Mouse (Mus musculus): ENCODE measurements around the gene Akap12. TPM values are rescaled to one million over a fixed set of nuclear protein-coding genes. Genes with fewer than 3 reads are reported as not detected.
A peak's percentile ranks its signal among the peaks of the same experiment; 100 is the strongest.

The Akap12 gene
- polyA plus RNA-seq, 1 experiment from 2014 or later = 46.6 TPM

DNA sequence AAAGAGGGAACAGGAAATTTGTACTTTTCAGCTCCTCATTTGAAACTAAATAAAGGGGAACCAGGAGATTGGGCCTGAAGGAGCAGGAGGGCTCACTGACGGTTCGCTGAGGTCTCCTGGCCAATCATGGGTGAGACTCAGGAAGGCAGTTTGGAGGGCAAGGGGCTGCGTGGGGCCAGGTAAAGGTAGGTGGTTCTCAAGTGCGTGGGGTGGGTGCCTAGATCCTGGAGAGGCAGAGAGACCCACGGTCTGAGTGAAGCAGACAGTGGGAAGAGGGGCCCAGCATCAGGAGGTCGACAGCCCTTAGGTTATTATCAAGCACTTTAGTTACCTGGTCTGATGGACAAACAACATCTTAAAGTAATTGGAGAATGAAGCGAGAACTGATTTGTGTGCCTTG lies 108.1 kb downstream of the Akap12 start:
- no peak overlapping the region for H3K4me2 ChIP-seq
- H3K36me3 ChIP-seq = 0 out of 2 replicates have a peak, but pooled peaks cover 4% of the 10 kb centered on the region
- no peak overlapping the region for H3K27ac ChIP-seq (replicated peaks)
- H3K27me3 ChIP-seq = no peaks in the 10 kb centered on the region
- no peak overlapping the region for H3K9ac ChIP-seq
- no peaks in the 10 kb centered on the region; the same call in 1 of the 2 replicates for H3K4me1 ChIP-seq (replicated peaks)
- H3K4me3 ChIP-seq = no peak overlapping the region
- no peak for ATAC-seq (ENCODE audit: low FRiP score, low read depth)
- 92% methylated on average over 7 of the region's 7 CpGs for WGBS
- H3K9me3 ChIP-seq = no peaks in the 10 kb centered on the region

DNA sequence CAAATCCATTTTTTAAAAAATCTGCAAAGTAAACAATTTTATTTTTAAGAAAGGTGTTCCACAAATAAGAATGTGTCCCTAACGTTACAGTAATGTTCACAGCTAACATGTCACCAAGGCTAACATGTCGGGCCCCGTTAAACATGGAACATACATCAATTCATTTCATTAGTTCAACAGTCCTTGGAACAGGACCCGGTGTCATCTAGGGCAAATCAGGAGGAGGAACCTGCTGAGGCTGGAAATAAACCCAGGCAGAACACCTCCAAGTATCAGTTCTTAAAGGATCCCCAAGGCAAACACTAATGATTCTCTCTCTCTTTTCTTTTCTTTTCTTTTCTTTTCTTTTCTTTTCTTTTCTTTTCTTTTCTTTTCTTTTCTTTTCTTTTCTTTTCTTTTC lies 108.6 kb downstream of the Akap12 start:
- no peaks in the 10 kb centered on the region for H3K27me3 ChIP-seq
- H3K9me3 ChIP-seq = no peaks in the 10 kb centered on the region
- WGBS = 79% methylated on average over 4 of the region's 4 CpGs
- H3K4me1 ChIP-seq (replicated peaks) = no peaks in the 10 kb centered on the region; the same call in 1 of the 2 replicates
- H3K4me3 ChIP-seq = no peak overlapping the region
- 0 out of 2 replicates have a peak, but pooled peaks cover 4% of the 10 kb centered on the region for H3K36me3 ChIP-seq
- no peak for ATAC-seq (ENCODE audit: low FRiP score, low read depth)
- H3K4me2 ChIP-seq = no peak overlapping the region
- no peak overlapping the region for H3K27ac ChIP-seq (replicated peaks)
- no peak overlapping the region for H3K9ac ChIP-seq

GRCm38 (mm10) chr10:4375267-4375666 lies 109.1 kb downstream of the Akap12 start:
- H3K36me3 ChIP-seq = 0 out of 2 replicates have a peak, but pooled peaks cover 4% of the 10 kb centered on the region
- whole genome bisulfite sequencing = 41% methylated on average over 7 of the region's 7 CpGs
- H3K27me3 ChIP-seq = no peaks in the 10 kb centered on the region
- no peak for ATAC-seq (ENCODE audit: low FRiP score, low read depth)
- H3K4me3 ChIP-seq = no peak overlapping the region
- no peak overlapping the region for H3K27ac ChIP-seq (replicated peaks)
- H3K4me1 ChIP-seq (replicated peaks) = no peaks in the 10 kb centered on the region; the same call in 1 of the 2 replicates
- H3K9ac ChIP-seq = no peak overlapping the region
- H3K9me3 ChIP-seq = no peaks in the 10 kb centered on the region
- H3K4me2 ChIP-seq = no peak overlapping the region

DNA sequence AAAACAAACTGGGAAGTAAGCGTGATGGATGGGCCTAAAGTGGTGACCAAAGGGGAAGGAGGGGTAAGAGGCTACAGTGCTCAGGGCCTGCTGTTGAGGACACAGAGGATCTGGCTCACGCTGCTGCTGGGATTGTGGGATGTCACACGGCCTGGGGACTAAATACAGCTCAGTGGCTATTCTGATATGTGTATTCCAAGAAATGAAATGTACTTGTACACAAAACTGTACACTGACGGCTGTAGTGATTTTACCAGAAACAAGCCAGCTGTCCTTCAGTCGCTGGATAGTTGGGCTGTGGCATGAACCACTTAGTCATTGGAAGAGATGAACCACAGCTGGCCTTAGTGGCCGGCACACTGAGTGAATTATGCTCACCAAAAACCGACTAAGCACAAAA lies 110.3 kb downstream of the Akap12 start:
- no peaks in the 10 kb centered on the region; the same call in 1 of the 2 replicates for H3K4me1 ChIP-seq (replicated peaks)
- no peak overlapping the region for H3K4me3 ChIP-seq
- H3K9me3 ChIP-seq = no peaks in the 10 kb centered on the region
- 0 out of 2 replicates have a peak, but pooled peaks cover 4% of the 10 kb centered on the region for H3K36me3 ChIP-seq
- H3K4me2 ChIP-seq = no peak overlapping the region
- no peak overlapping the region for H3K9ac ChIP-seq
- WGBS = 73% methylated on average over 7 of the region's 7 CpGs
- H3K27me3 ChIP-seq = no peaks in the 10 kb centered on the region
- no peak overlapping the region for H3K27ac ChIP-seq (replicated peaks)
- no peak for ATAC-seq (ENCODE audit: low FRiP score, low read depth)

GRCm38 (mm10) chr10:4376931-4377330 lies 110.8 kb downstream of the Akap12 start:
- H3K4me1 ChIP-seq (replicated peaks) = no peaks in the 10 kb centered on the region; the same call in 1 of the 2 replicates
- no peaks in the 10 kb centered on the region for H3K9me3 ChIP-seq
- no peak overlapping the region for H3K4me3 ChIP-seq
- ATAC-seq (ENCODE audit: low FRiP score, low read depth) = no peak
- no peak overlapping the region for H3K27ac ChIP-seq (replicated peaks)
- H3K36me3 ChIP-seq = 0 out of 2 replicates have a peak, but pooled peaks cover 4% of the 10 kb centered on the region
- 93% methylated on average over 7 of the region's 7 CpGs for WGBS
- H3K9ac ChIP-seq = no peak overlapping the region
- no peaks in the 10 kb centered on the region for H3K27me3 ChIP-seq
- no peak overlapping the region for H3K4me2 ChIP-seq

DNA sequence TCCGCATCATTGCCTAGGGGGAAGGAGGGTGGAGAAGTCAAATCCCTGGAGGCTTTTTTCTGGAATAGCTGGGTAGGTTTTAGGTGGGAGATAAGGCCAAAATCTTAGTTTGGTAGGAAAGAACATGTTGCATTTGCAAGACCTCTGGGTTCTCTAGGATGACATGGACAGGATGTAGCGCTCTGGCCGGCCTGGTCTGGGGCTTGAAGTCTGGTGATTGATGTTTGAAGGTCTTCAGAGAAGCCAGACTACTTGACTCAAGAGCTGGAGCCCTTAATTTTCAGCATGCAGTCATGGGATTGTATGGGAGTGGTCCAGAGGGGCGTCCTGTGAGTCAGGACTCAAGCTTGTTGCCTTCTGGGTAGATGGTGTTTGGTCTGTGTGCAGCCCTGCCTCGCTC lies 114.6 kb downstream of the Akap12 start:
- H3K36me3 ChIP-seq = no peaks in the 10 kb centered on the region
- no peaks in the 10 kb centered on the region for H3K9me3 ChIP-seq
- H3K4me1 ChIP-seq (replicated peaks) = no peaks in the 10 kb centered on the region
- no peak overlapping the region for H3K9ac ChIP-seq
- WGBS = 94% methylated on average over 5 of the region's 5 CpGs
- no peak overlapping the region for H3K27ac ChIP-seq (replicated peaks)
- no peaks in the 10 kb centered on the region for H3K27me3 ChIP-seq
- no peak for ATAC-seq (ENCODE audit: low FRiP score, low read depth)
- H3K4me2 ChIP-seq = no peak overlapping the region
- H3K4me3 ChIP-seq = no peak overlapping the region

GRCm38 (mm10) chr10:4384244-4384643 lies 118.1 kb downstream of the Akap12 start:
- WGBS = 97% methylated on average over 7 of the region's 7 CpGs

DNA sequence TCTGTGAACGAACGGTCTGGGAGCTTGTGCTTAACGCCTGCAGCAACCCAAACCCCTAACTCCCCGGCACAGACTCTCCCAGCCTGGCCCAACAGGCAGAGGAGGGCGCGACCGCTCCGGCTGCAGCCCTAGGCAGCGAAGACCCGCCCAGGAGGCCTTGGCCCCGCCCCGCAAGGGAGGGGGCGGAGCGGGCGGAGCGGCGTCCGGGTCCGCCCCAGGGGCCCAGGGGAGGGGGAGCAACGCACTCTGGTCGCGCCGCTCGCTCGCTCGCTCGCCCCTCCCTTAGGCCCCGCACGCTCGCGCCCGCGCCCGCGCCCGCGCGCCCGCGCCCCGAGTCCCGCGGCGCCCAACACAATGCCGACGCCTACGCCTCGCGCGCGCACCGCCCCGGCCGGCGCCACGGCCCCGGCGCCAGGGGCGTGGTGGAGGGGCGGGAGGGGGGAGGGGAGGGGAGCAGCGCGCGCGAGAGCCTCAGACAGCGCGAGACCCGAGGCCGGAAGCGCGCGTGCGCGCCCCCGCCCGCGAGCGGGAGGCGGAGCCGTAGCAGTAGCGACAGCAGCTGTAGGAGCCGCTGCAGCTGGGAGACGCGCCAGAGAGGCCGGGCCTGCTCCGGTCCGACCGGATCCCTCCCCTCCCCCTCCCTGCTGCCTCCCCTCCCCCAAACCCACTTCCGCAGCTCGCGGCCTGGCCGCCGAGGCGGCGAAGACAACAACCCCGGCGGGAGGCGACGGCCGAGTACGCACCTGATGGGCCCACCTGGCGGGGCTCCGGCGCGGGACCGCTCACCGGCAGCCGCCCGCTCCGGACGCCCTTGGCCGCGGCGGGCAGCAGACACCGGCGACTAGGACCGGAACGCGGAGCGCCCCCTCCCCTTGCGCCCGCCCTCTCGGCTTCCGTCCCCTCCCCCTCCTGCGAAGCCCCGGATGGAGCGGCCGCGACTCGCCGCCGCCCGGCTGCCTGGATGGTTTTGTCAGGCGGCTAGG lies 120.7 kb downstream of the Akap12 start:
- 0% methylated on average over 33 of the region's 133 CpGs for WGBS
- Histone ChIP-seq H3K27me3 (no peaks in the 10 kb centered on the region), H3K4me2 (peak overlapping the region; percentile 75), H3K9me3 (no peaks in the 10 kb centered on the region), H3K9ac (peak overlapping the region; percentile 98), H3K27ac (replicated peaks) (peak overlapping the region; percentile 100), H3K4me1 (replicated peaks) (peaks cover 35% of the 10 kb centered on the region), H3K4me3 (peak overlapping the region; percentile 97), H3K36me3 (no peaks in the 10 kb centered on the region)
- peak; percentile 93 for ATAC-seq (ENCODE audit: low FRiP score, low read depth)

More at GRCm38 (mm10) chr10:4384244-4384643, 118.1 kb downstream of the Akap12 start:
- Histone ChIP-seq H3K4me3 (no peak overlapping the region), H3K4me2 (no peak overlapping the region), H3K9ac (no peak overlapping the region), H3K4me1 (replicated peaks) (peaks cover 8% of the 10 kb centered on the region), H3K27me3 (no peaks in the 10 kb centered on the region), H3K36me3 (no peaks in the 10 kb centered on the region), H3K9me3 (no peaks in the 10 kb centered on the region), H3K27ac (replicated peaks) (no peak overlapping the region)
- no peak for ATAC-seq (ENCODE audit: low FRiP score, low read depth)

DNA sequence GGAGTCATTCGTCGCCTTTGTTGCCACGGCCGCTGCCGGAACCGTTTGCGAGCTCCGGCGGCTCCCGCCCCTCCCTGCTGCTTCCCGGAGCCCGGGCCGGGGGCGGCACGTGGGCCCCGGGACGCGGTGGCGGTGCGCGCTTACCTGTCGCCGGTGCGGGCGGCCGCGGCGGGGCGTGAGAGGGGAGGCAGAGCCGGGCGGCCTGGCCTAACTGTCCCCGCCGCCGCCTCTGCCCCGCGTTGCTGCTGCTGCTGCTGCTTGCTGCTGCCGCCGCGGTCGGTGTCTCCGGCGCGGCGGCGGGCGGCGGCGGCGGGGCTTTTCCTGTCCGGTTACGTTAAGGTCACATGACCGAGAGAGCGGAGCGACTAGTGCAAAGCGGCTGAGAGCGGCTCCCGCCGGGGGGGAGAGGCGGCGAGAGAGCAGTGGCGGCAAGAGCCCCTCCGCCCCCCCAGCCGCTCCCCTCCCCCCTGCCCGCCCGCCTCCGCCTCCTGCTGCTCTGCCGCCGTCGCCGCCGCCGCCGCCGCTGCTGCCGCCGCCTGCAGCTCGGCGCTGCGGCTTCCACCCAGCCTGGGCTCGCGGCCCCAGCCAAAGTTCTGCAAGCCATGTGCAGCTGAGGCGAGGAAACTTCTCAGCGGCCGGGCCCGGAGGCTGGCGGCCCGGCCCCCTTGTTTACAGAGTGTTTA lies 121.7 kb downstream of the Akap12 start, which contains the start of gene Zbtb2:
TSS of gene Zbtb2 (minus strand) at position 408 of the 683 bp plus-strand sequence.
- H3K27me3 ChIP-seq = no peaks in the 10 kb centered on the region

GRCm38 (mm10) chr10:4388384-4388745 lies 122.2 kb downstream of the Akap12 start:
- H3K4me2 ChIP-seq = peak overlapping the region; percentile 75
- peak overlapping the region; percentile 98 for H3K9ac ChIP-seq
- H3K4me1 ChIP-seq (replicated peaks) = peaks cover 44% of the 10 kb centered on the region
- H3K36me3 ChIP-seq = no peaks in the 10 kb centered on the region
- 1% methylated on average over 19 of the region's 19 CpGs for WGBS
- peak overlapping the region; percentile 97 for H3K4me3 ChIP-seq
- H3K27me3 ChIP-seq = no peaks in the 10 kb centered on the region
- ATAC-seq (ENCODE audit: low FRiP score, low read depth) = no peak
- H3K27ac ChIP-seq (replicated peaks) = peak overlapping the region; percentile 100
- H3K9me3 ChIP-seq = no peaks in the 10 kb centered on the region

More for the DNA sequence above, 121.7 kb downstream of the Akap12 start, which contains the start of gene Zbtb2:
- peak; percentile 4; the same call in 1 of the 2 replicates for ATAC-seq (ENCODE audit: low FRiP score, low read depth)
- peak within 1 kb of the TSS; percentile 75 for H3K4me2 ChIP-seq
- H3K27ac ChIP-seq (replicated peaks) = peak within 1 kb of the TSS; percentile 100
- H3K36me3 ChIP-seq = no peaks in the 10 kb centered on the region
- peak within 1 kb of the TSS; percentile 98 for H3K9ac ChIP-seq
- H3K4me3 ChIP-seq = peak within 1 kb of the TSS; percentile 97
- WGBS = 0% methylated on average over 28 of the region's 87 CpGs
- H3K9me3 ChIP-seq = no peaks in the 10 kb centered on the region
- H3K4me1 ChIP-seq (replicated peaks) = peaks cover 41% of the 10 kb centered on the region

DNA sequence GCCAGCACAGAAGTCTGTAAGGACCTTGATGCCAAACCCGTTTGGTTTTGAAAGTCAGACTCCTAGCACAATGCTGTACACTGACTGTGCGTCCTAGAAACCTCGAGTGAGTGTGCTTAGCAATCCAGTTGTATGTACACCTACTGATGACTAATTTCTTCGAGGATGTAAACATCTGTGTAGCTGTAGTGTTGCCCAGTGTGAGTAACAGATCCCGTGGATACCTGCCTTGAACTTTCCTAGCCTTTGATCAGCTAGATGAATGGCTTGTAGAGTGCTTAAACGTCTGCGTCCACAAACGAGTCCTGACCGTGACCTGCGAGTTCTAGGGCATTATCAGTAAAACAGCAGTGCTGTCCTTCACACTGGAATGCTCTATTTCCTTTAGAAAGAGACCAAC lies 122.9 kb downstream of the Akap12 start:
- peak overlapping the region; percentile 97 for H3K4me3 ChIP-seq
- no peaks in the 10 kb centered on the region for H3K36me3 ChIP-seq
- H3K27me3 ChIP-seq = no peaks in the 10 kb centered on the region
- peaks cover 44% of the 10 kb centered on the region for H3K4me1 ChIP-seq (replicated peaks)
- no peak overlapping the region for H3K27ac ChIP-seq (replicated peaks)
- 25% methylated on average over 10 of the region's 10 CpGs for WGBS
- H3K9ac ChIP-seq = peak overlapping the region; percentile 98; the same call in 1 of the 2 replicates
- H3K9me3 ChIP-seq = no peaks in the 10 kb centered on the region
- no peak for ATAC-seq (ENCODE audit: low FRiP score, low read depth)
- H3K4me2 ChIP-seq = peak overlapping the region; percentile 75
